Mouse (Mus musculus) liver, embryonic 14.5 days (tissue): ENCODE data around the gene Xxylt1.

Experiments
- CTCF ChIP-seq: IDR thresholded peaks from 2 replicates; pipeline ENCODE4 v1.5.1; 2016; ENCODE audit warnings: antibody characterized with exemption, low read depth, control low read depth
- EP300 ChIP-seq: IDR thresholded peaks from 2 replicates; pipeline ENCODE4 v1.6.1; 2016; ENCODE audit warnings: antibody characterized with exemption, low read depth

DNA sequence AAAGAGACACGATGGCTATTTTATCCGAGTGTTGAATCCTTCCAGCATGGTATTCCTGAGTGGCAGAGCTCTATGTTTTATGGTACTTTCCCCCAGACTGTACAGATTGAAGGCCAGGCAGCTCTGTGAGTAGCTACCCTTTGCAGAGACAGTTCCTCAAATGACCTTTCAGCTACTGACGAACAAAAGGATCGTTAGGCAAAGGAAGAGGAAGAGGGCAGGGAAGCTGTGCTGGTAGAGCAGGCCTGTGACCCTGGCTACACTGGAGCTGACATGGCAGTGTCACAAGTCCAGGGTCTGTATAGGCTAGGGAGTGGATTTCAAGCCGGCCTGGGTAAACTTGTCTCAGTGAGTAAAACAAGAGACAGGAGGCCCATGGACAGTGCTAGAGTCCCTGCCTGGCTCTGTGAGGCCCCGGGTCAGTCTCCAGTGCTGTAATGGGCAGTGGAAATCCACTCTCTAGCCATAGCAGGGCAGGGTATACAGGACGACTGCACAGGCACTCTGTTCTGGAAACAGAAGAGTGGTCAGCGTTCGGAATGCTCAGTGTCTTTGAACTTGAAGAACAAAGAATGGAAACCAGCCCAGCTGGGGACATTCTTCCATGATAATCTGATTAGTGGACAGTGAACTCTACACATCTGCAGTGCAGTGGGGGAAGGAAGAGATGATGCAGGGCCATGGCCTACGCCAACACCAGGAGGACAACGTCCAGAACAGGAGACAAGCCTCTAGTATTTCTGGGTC, 51.3 kb downstream of the Xxylt1 start:
- TF ChIP-seq CTCF (no peak), EP300 (no peak)
